Mouse (Mus musculus) lung, adult 2 months (tissue): ENCODE data around the gene Kcnip2. TPM values are rescaled to one million over a fixed set of nuclear protein-coding genes. Genes with fewer than 3 reads are reported as not detected.
"Not testable (repeated sequence)": the region's sequence is repeated elsewhere in the genome, so short reads cannot be mapped to it uniquely, and the experiment has no call there.

Experiments used
- DNase-seq: peaks from one replicate; pipeline ENCODE4 v3.0.0; 2022
- H3K4me1 ChIP-seq: fragments of 200-500 bp; 2 replicates; pipeline ENCODE4 v1.6.1; 2011; ENCODE audit warnings: low read length; ENCODE audit not compliant: control insufficient read depth, insufficient read depth
- H3K4me3 ChIP-seq: fragments of 200-500 bp; replicated peaks from 2 replicates; pipeline ENCODE3; 2011; ENCODE audit warnings: low read depth, mild to moderate bottlenecking, control low read depth, low read length; ENCODE audit errors: extremely low read depth
- CTCF ChIP-seq: fragments of 200-500 bp; IDR thresholded peaks from 2 replicates; pipeline ENCODE4 v1.5.1; 2011; ENCODE audit warnings: mild to moderate bottlenecking, low read length, control low read depth; ENCODE audit not compliant: insufficient read depth
- POLR2A ChIP-seq: fragments of 200-500 bp; IDR thresholded peaks from 2 replicates; pipeline ENCODE4 v1.6.1; 2011; ENCODE audit warnings: low read depth, mild to moderate bottlenecking, control low read depth, low read length, borderline replicate concordance; ENCODE audit errors: extremely low read depth
- WGBS: fragments of 180-500 bp; shearing (Covaris S2); methylation state at CpG from one replicate; pipeline ENCODE4 v1.1.7; 2018; 5-methylcytosine and 5-hydroxymethylcytosine counted together
- polyA plus RNA-seq: library from polyadenylated mRNA; depleted of rRNA; stranded (reverse); fragments of >200 nt; gene quantifications from 2 replicates; pipeline ENCODE4 v1.2.3, GENCODE M21; 2012

Kcnip2 gene
- polyA plus RNA-seq, 1 experiment = 1.1 TPM

DNA sequence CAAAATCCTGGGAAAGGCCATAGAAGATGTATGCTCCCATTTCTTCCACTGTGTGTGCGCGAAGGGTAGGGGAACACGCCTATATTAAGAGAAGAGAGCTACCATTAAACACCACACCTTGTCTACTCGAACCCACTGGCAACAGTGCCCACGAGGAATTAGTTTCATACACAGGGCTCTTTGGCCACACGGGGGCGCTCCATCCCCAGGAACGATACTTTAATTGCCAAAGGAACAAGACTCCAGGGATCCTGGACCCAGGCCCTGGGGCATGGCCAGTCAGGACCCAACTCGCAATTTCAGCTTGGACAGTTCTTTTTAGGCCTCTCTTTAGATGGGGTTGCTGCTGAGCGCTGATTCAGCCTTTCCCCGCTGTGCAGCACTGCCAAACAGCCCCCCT, 2.6 kb downstream of the Kcnip2 start:
- peaks cover 10% of the 10 kb centered on the region for H3K4me1 ChIP-seq
- TF ChIP-seq CTCF = peak; percentile 71
- no peak for TF ChIP-seq POLR2A
- H3K4me3 ChIP-seq = no peak overlapping the region
- peak; percentile 85 for DNase-seq
- 3% methylated on average over 11 of the region's 11 CpGs for WGBS

DNA sequence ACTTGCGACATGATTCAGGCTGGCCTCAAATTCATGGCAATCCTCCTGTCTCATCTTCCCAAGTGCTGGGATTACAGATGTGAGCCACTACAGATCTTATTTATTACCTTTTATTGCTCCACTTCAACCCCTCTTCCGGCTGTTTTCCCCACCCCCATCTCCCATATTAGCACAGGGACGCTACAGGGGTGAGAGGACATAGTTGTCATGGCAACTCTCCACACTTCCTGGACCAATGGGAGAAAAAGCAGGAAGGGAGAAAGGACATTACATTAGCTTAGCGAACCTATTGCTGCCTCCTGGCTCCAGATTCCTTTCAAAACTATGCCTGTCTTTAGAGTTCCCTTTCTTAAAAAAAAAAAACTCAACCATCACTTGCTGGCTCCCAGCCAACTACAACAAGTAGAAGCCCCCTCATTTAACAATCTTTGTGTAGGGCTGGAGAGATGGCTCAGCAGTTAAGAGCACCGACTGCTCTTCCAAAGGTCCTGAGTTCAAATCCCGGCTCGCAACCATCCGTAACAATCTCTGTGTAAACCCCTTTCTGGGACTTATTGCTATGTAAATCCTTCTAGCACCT, 3.1 kb downstream of the Kcnip2 start:
- 16% methylated on average over 8 of the region's 8 CpGs for WGBS
- H3K4me1 ChIP-seq = peaks cover 10% of the 10 kb centered on the region
- no peak for DNase-seq
- H3K4me3 ChIP-seq = no peak overlapping the region
- no peak for TF ChIP-seq POLR2A
- TF ChIP-seq CTCF = no peak

DNA sequence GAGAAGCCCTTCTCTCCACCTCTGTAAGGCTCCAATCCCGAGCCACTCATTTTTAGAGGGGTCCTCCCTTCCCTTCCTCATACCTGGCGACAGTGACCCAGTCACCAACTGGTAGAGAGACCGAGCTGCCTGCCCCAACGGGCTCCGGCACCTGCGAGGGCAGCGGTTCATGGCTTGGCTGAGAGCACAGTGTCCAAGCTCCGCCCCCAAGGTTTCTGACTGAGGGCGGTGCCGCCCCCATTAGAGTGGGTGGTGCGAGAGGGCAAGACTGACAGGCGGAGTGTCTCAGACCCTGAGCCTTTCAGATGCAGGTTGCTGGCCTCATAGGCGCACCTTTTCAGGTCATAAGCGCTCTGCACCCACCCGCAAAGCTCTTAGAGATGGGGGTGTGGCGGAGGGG, 3.7 kb downstream of the Kcnip2 start:
- Histone ChIP-seq H3K4me1 (peaks cover 6% of the 10 kb centered on the region), H3K4me3 (peak overlapping the region; percentile 35)
- 7% methylated on average over 16 of the region's 16 CpGs for WGBS
- DNase-seq = peak; percentile 64
- TF ChIP-seq POLR2A = no peak
- no peak for TF ChIP-seq CTCF

DNA sequence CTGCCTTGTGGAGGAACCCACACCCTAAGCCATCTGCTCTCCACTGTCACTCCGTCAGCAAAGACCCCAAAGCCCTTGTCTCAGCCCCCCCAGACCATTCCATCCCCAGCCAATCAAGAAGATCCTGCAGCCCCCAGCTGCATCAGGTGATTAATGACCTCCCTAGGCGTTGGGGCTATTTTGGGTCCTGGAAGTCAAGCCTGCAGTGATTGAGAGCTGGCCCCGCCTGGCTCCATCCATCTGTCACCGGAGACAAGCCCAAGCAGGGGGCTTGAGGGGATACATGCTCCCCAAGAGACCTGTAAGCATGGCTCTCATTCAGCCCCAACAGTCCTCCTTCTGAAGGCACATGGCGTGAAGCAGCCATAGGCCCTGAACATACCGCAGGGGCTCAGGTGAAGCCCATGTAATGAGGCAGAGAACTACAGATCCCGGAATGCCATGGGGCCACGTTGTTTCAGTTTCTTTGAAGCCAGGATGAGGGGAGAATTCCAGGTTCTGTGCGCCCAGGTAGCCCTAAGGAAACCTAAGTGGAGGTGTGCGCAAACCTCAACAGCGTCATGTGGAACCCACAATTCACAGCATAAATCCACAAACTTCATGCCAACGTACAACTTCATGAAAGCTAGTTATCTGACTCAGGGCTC, 4.7 kb downstream of the Kcnip2 start:
- no peak overlapping the region for H3K4me3 ChIP-seq
- H3K4me1 ChIP-seq = peaks cover 2% of the 10 kb centered on the region
- WGBS = 74% methylated on average over 12 of the region's 12 CpGs
- DNase-seq = no peak
- TF ChIP-seq CTCF (no peak), POLR2A (no peak)

DNA sequence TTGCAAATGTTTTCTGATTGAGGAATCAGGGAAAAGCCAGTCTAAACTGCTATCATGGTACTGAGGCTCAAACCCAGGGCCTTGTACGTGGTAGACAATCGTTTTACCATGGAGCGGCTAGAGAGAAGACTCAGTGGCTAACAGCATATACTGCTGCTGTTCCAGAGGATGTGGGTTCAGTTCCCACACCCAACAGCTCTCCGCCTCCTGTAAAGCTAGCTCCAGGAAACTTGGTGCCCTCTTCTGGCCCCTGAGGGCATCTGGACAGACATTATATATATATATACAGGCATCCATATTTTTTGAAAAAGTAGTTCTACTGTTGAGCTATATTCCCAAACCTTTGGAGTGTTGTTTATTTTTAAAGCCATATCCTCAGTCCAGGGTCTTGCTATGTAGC, 8.1 kb downstream of the Kcnip2 start:
- DNase-seq = no peak
- no peak for TF ChIP-seq POLR2A
- no peak for TF ChIP-seq CTCF
- WGBS = 86% methylated on average over 4 of the region's 4 CpGs
- peaks cover 2% of the 10 kb centered on the region; the same call in 1 of the 2 replicates for H3K4me1 ChIP-seq
- no peak overlapping the region for H3K4me3 ChIP-seq

DNA sequence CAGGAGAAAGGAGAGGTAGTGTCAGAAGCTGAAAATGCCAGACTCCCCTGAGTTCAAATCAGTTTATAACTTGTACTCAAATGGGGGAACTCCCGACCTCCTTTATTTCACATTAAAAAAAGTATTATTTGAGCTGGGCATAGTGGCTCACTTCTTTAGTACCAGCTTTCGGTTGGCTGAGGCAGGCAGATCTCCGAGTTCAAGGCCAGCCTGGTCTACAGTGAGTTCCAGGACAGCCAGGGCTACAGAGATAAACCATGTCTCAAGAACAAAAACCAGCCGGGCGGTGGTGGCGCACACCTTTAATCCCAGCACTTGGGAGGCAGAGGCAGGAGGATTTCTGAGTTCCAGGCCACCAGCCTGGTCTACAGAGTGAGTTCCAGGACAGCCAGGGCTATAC, 10.0 kb downstream of the Kcnip2 start:
- WGBS = 89% methylated on average over 6 of the region's 6 CpGs

DNA sequence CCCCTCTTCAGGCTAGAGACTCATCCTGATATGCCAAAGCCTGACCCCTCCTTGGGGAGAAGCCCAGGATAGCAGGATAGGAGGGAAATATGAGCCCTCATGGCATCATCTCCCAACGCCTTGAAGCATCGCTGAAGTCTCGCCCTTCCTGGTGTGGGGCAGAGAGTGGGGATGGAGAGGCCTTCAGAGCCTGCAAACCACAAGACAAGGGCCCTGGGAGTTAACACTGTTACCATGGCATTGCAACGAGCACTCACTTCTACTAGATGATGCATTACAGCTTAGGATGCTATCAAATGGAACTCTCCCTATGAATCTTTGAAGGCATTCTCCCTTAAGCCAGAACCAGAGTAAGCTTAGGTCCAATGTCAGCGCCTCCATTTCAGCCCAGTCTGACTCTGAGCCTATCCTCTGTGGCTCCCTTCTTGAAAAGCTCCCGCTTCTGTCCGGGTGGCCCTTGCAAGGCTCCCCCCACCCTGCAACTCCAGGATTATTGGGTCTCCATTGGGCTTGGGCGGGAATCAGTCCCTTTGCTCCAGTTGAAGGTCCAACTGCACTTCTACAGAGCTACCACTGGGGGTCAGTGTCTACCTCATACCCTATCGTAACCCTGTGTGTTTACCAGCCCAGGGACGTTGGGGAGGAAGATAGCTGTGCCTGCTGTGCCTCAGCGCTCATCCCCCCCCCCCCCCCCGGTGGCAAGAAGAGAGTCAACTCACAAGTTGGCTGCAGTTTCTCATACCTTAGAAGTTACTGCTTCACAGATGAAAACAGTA, 11.1 kb downstream of the Kcnip2 start:
- TF ChIP-seq CTCF (peak; percentile 85), POLR2A (no peak)
- no peak for DNase-seq
- H3K4me3 ChIP-seq = no peak overlapping the region
- H3K4me1 ChIP-seq = no peaks in the 10 kb centered on the region
- WGBS = 27% methylated on average over 12 of the region's 12 CpGs

More for the DNA sequence above, 10.0 kb downstream of the Kcnip2 start:
- H3K4me3 ChIP-seq, DNase-seq, H3K4me1 ChIP-seq: not testable (repeated sequence)

DNA sequence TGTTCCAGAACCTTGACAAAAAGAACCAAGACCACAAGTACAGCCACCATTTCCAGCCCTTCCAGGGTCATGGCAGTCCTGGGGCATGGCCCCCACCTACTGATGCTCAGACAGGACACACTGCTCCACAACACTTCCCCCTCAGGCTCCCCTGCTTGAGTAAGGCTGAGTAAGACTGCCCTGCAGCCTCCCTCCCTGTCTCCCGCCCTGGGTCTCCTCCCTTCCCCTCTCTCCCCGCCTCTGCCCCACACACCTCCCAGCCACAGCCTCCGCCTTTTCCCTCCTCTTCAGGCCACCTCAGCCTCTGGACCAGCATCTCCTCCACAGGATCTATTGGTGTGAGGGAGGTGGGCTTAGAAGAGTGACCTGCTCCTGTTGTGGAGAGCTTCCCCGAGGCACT, 12.5 kb downstream of the Kcnip2 start:
- TF ChIP-seq CTCF = no peak
- no peak for TF ChIP-seq POLR2A
- WGBS = 22% methylated on average over 4 of the region's 4 CpGs
- H3K4me1 ChIP-seq = no peaks in the 10 kb centered on the region
- no peak overlapping the region for H3K4me3 ChIP-seq
- DNase-seq = no peak

DNA sequence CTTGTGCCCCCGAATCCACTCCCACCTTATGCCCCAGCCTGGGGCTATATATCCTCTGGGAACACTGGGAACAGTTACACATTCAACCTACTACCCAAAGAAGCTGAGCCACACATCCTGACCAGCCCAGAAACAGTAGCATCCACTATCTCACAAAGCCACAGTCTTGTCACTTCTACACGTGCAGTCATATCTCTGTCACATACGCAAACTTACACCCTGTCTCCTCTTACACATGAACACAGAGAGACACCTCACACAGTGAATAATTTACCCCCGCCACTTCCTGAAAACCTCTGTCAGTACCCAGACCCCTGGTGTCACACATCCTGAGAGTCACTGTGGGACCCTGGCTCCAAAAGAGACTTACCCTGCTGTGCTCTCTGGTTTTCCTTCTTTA, 13.2 kb downstream of the Kcnip2 start:
- Histone ChIP-seq H3K4me3 (no peak overlapping the region), H3K4me1 (no peaks in the 10 kb centered on the region)
- DNase-seq = no peak
- 59% methylated on average over 4 of the region's 4 CpGs for WGBS
- TF ChIP-seq CTCF (no peak), POLR2A (no peak)

DNA sequence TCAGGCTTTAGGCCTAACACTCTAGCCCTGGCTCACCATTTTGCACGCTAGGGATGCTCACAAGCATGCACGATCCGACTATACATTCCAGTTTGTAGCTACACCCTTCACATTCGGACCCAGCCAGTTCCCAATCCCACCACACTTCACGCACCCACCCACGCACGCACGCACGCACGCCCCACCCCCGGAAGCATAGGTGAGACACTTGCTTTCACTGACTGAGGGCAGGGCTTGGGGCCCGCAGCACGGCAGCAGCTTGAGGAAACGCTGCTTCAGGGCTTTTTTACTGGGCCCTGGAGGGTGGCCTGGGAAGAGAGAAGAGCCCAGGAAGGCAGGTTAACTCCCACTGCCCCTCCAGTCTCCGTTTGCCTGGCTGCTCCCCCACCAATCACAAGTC, 19.0 kb downstream of the Kcnip2 start:
- no peak for TF ChIP-seq POLR2A
- TF ChIP-seq CTCF = no peak
- 77% methylated on average over 15 of the region's 15 CpGs for WGBS
- DNase-seq = no peak
- Histone ChIP-seq H3K4me3 (no peak overlapping the region), H3K4me1 (no peaks in the 10 kb centered on the region; the same call in 1 of the 2 replicates)
